Mouse (Mus musculus) cerebellum, postnatal 4 days (tissue): Measurements from ENCODE around the gene Gm8122.
A peak's percentile ranks its signal among the peaks of the same experiment; 100 is the strongest.
"Not testable (repeated sequence)": the region's sequence is repeated elsewhere in the genome, so short reads cannot be mapped to it uniquely, and the experiment has no call there.

ENCODE experiments used
- DNase-seq, 2 experiments: peaks; one replicate each; pipeline ENCODE4 v3.0.0; 2022; ENCODE audit warnings: low spot score in 2 of 2, mixed read lengths in 1 of 2

Gene Gm8122

GRCm38 (mm10) chr14:43235204-43235603 lies at the start of gene Gm8122:
TSS of gene Gm8122 (minus strand) at chr14:43235304.
- DNase-seq: not testable (repeated sequence)

GRCm38 (mm10) chr14:43278681-43279080 lies 43.6 kb upstream of the Gm8122 start:
- not testable (repeated sequence) for DNase-seq

GRCm38 (mm10) chr14:43278146-43278545 lies 43.0 kb upstream of the Gm8122 start:
- DNase-seq: not testable (repeated sequence)

- DNase-seq: not testable (repeated sequence)
These were observed 42.4 kb upstream of the Gm8122 start for GRCm38 (mm10) chr14:43277468-43277867.

- not testable (repeated sequence) for DNase-seq
These were observed 40.6 kb upstream of the Gm8122 start for GRCm38 (mm10) chr14:43275752-43276151.

- DNase-seq: peak; percentile 32 to 61
These were observed 39.9 kb upstream of the Gm8122 start, which contains the start of gene Gm9732 for GRCm38 (mm10) chr14:43274986-43275511. TSS of gene Gm9732 (plus strand) at chr14:43275036.

- not testable (repeated sequence) for DNase-seq
These were observed 38.1 kb upstream of the Gm8122 start for GRCm38 (mm10) chr14:43273161-43273560.

GRCm38 (mm10) chr14:43269211-43269610 lies 34.1 kb upstream of the Gm8122 start:
- DNase-seq: not testable (repeated sequence)

- not testable (repeated sequence) for DNase-seq
These were observed 33.5 kb upstream of the Gm8122 start for GRCm38 (mm10) chr14:43268521-43269084.

- not testable (repeated sequence) for DNase-seq
These were observed 28.3 kb upstream of the Gm8122 start for GRCm38 (mm10) chr14:43263421-43263820.

- not testable (repeated sequence) for DNase-seq
These were observed 23.2 kb upstream of the Gm8122 start, which contains the start of gene Gm8126 for GRCm38 (mm10) chr14:43258349-43258748. TSS of gene Gm8126 (plus strand) at chr14:43258649.

GRCm38 (mm10) chr14:43256511-43256910 lies 21.4 kb upstream of the Gm8122 start:
- DNase-seq: not testable (repeated sequence)

GRCm38 (mm10) chr14:43250549-43251253 lies 15.6 kb upstream of the Gm8122 start:
- DNase-seq: not testable (repeated sequence)

- DNase-seq: peak in 1 of 2 experiments; percentile 57
These were observed 14.6 kb upstream of the Gm8122 start for GRCm38 (mm10) chr14:43249611-43250170.

- DNase-seq: not testable (repeated sequence)
These were observed 2.7 kb upstream of the Gm8122 start for GRCm38 (mm10) chr14:43237769-43238168.
